Mouse (Mus musculus): ENCODE measurements around the gene Ccdc174. TPM values are rescaled to one million over a fixed set of nuclear protein-coding genes. Genes with fewer than 3 reads are reported as not detected.

Ccdc174 gene
- polyA plus RNA-seq (2015; fragmentation: Nextera tagmentation; extraction: Ambion mirVana) = 44.9 and 50.5 TPM in 2 replicates

- peak within 1 kb of the TSS; percentile 83 for H3K4me2 ChIP-seq
- no peaks in the 10 kb centered on the region for H3K9me3 ChIP-seq
- H3K4me3 ChIP-seq = peak within 1 kb of the TSS; percentile 97
- peaks cover 6% of the 10 kb centered on the region for H3K4me1 ChIP-seq
- under 1% methylated on average over 47 of the region's 47 CpGs for WGBS
- peak; percentile 86; the same call in 1 of the 2 replicates for ATAC-seq (ENCODE audit: insufficient number of reproducible peaks, insufficient read depth, low FRiP score, low TSS enrichment, low read depth)
- peaks cover 7% of the 10 kb centered on the region for H3K27me3 ChIP-seq
- peaks cover 20% of the 10 kb centered on the region for H3K36me3 ChIP-seq
- H3K9ac ChIP-seq = peak within 1 kb of the TSS; percentile 99
- peak within 1 kb of the TSS; percentile 44; the same call in 1 of the 2 replicates for H3K27ac ChIP-seq
Observed at GRCm38 (mm10) chr6:91877885-91878651, at the start of gene Ccdc174. Gene Ccdc174, plus strand, starts transcription at chr6:91878053.

GRCm38 (mm10) chr6:91832863-91833440 lies 44.9 kb upstream of the Ccdc174 start:
- H3K36me3 ChIP-seq = no peaks in the 10 kb centered on the region
- H3K27me3 ChIP-seq = peaks cover 15% of the 10 kb centered on the region
- no peak overlapping the region for H3K4me2 ChIP-seq
- no peak for ATAC-seq (ENCODE audit: insufficient number of reproducible peaks, insufficient read depth, low FRiP score, low TSS enrichment, low read depth)
- H3K4me3 ChIP-seq = no peak overlapping the region
- WGBS = 60% methylated on average over 3 of the region's 3 CpGs
- no peaks in the 10 kb centered on the region for H3K9me3 ChIP-seq
- H3K4me1 ChIP-seq = no peaks in the 10 kb centered on the region
- H3K27ac ChIP-seq = no peak overlapping the region
- no peak overlapping the region for H3K9ac ChIP-seq

GRCm38 (mm10) chr6:91839010-91839871 lies 38.6 kb upstream of the Ccdc174 start:
- H3K9me3 ChIP-seq = no peaks in the 10 kb centered on the region
- H3K9ac ChIP-seq = no peak overlapping the region
- H3K36me3 ChIP-seq = no peaks in the 10 kb centered on the region
- WGBS = 10% methylated on average over 23 of the region's 23 CpGs
- H3K4me2 ChIP-seq = no peak overlapping the region
- no peak for ATAC-seq (ENCODE audit: insufficient number of reproducible peaks, insufficient read depth, low FRiP score, low TSS enrichment, low read depth)
- H3K4me3 ChIP-seq = no peak overlapping the region
- no peak overlapping the region for H3K27ac ChIP-seq
- H3K27me3 ChIP-seq = peaks cover 70% of the 10 kb centered on the region
- peaks cover 11% of the 10 kb centered on the region for H3K4me1 ChIP-seq

GRCm38 (mm10) chr6:91842897-91843627 lies 34.8 kb upstream of the Ccdc174 start:
- no peak overlapping the region for H3K27ac ChIP-seq
- H3K4me1 ChIP-seq = peaks cover 11% of the 10 kb centered on the region
- H3K4me2 ChIP-seq = peak overlapping the region; percentile 98
- 3% methylated on average over 45 of the region's 46 CpGs for WGBS
- H3K9ac ChIP-seq = peak overlapping the region; percentile 62
- no peak for ATAC-seq (ENCODE audit: insufficient number of reproducible peaks, insufficient read depth, low FRiP score, low TSS enrichment, low read depth)
- H3K27me3 ChIP-seq = peaks cover 93% of the 10 kb centered on the region
- no peaks in the 10 kb centered on the region for H3K9me3 ChIP-seq
- H3K36me3 ChIP-seq = no peaks in the 10 kb centered on the region
- peak overlapping the region; percentile 53 for H3K4me3 ChIP-seq

GRCm38 (mm10) chr6:91843628-91844153 lies 34.2 kb upstream of the Ccdc174 start:
- Histone ChIP-seq H3K36me3 (no peaks in the 10 kb centered on the region), H3K9me3 (no peaks in the 10 kb centered on the region), H3K27ac (no peak overlapping the region), H3K4me3 (peak overlapping the region; percentile 53), H3K4me2 (peak overlapping the region; percentile 98), H3K9ac (peak overlapping the region; percentile 62), H3K4me1 (peaks cover 11% of the 10 kb centered on the region), H3K27me3 (peaks cover 87% of the 10 kb centered on the region)
- 4% methylated on average over 69 of the region's 69 CpGs for WGBS
- no peak for ATAC-seq (ENCODE audit: insufficient number of reproducible peaks, insufficient read depth, low FRiP score, low TSS enrichment, low read depth)

GRCm38 (mm10) chr6:91852550-91852949 lies 25.3 kb upstream of the Ccdc174 start:
- Histone ChIP-seq H3K27me3 (peaks cover 25% of the 10 kb centered on the region), H3K4me3 (no peak overlapping the region), H3K4me2 (no peak overlapping the region), H3K36me3 (no peaks in the 10 kb centered on the region), H3K27ac (no peak overlapping the region), H3K9me3 (no peaks in the 10 kb centered on the region), H3K9ac (no peak overlapping the region), H3K4me1 (no peaks in the 10 kb centered on the region)
- 6% methylated on average over 2 of the region's 2 CpGs for WGBS
- no peak for ATAC-seq (ENCODE audit: insufficient number of reproducible peaks, insufficient read depth, low FRiP score, low TSS enrichment, low read depth)

GRCm38 (mm10) chr6:91858339-91858738 lies 19.5 kb upstream of the Ccdc174 start:
- no peak overlapping the region for H3K4me2 ChIP-seq
- H3K4me1 ChIP-seq = no peaks in the 10 kb centered on the region
- 0 out of 2 replicates have a peak, but pooled peaks cover 4% of the 10 kb centered on the region for H3K9me3 ChIP-seq
- H3K27me3 ChIP-seq = peaks cover 16% of the 10 kb centered on the region
- 70% methylated on average over 5 of the region's 5 CpGs for WGBS
- H3K36me3 ChIP-seq = no peaks in the 10 kb centered on the region
- no peak for ATAC-seq (ENCODE audit: insufficient number of reproducible peaks, insufficient read depth, low FRiP score, low TSS enrichment, low read depth)
- H3K27ac ChIP-seq = no peak overlapping the region
- no peak overlapping the region for H3K4me3 ChIP-seq
- no peak overlapping the region for H3K9ac ChIP-seq

GRCm38 (mm10) chr6:91862848-91863247 lies 15.0 kb upstream of the Ccdc174 start:
- no peak overlapping the region for H3K27ac ChIP-seq
- no peaks in the 10 kb centered on the region for H3K27me3 ChIP-seq
- H3K9ac ChIP-seq = no peak overlapping the region
- no peak for ATAC-seq (ENCODE audit: insufficient number of reproducible peaks, insufficient read depth, low FRiP score, low TSS enrichment, low read depth)
- no peaks in the 10 kb centered on the region for H3K4me1 ChIP-seq
- H3K9me3 ChIP-seq = 0 out of 2 replicates have a peak, but pooled peaks cover 4% of the 10 kb centered on the region
- no peak overlapping the region for H3K4me2 ChIP-seq
- no peaks in the 10 kb centered on the region for H3K36me3 ChIP-seq
- no peak overlapping the region for H3K4me3 ChIP-seq

GRCm38 (mm10) chr6:91864595-91864994 lies 13.3 kb upstream of the Ccdc174 start:
- H3K27me3 ChIP-seq = no peaks in the 10 kb centered on the region
- ATAC-seq (ENCODE audit: insufficient number of reproducible peaks, insufficient read depth, low FRiP score, low TSS enrichment, low read depth) = no peak
- no peaks in the 10 kb centered on the region for H3K4me1 ChIP-seq
- no peak overlapping the region for H3K4me3 ChIP-seq
- H3K36me3 ChIP-seq = no peaks in the 10 kb centered on the region
- H3K27ac ChIP-seq = no peak overlapping the region
- WGBS = 68% methylated on average over 5 of the region's 5 CpGs
- no peak overlapping the region for H3K9ac ChIP-seq
- no peak overlapping the region for H3K4me2 ChIP-seq
- 0 out of 2 replicates have a peak, but pooled peaks cover 4% of the 10 kb centered on the region for H3K9me3 ChIP-seq

GRCm38 (mm10) chr6:91865601-91866000 lies 12.3 kb upstream of the Ccdc174 start:
- H3K4me1 ChIP-seq = no peaks in the 10 kb centered on the region
- no peaks in the 10 kb centered on the region for H3K36me3 ChIP-seq
- 81% methylated on average over 11 of the region's 11 CpGs for WGBS

GRCm38 (mm10) chr6:91868091-91868490 lies 9.8 kb upstream of the Ccdc174 start:
- 78% methylated on average over 5 of the region's 5 CpGs for WGBS
- H3K9ac ChIP-seq = no peak overlapping the region
- no peak for ATAC-seq (ENCODE audit: insufficient number of reproducible peaks, insufficient read depth, low FRiP score, low TSS enrichment, low read depth)
- H3K4me3 ChIP-seq = no peak overlapping the region
- H3K4me2 ChIP-seq = no peak overlapping the region
- H3K4me1 ChIP-seq = no peaks in the 10 kb centered on the region
- H3K36me3 ChIP-seq = no peaks in the 10 kb centered on the region
- no peaks in the 10 kb centered on the region for H3K9me3 ChIP-seq
- peaks cover 7% of the 10 kb centered on the region for H3K27me3 ChIP-seq
- H3K27ac ChIP-seq = no peak overlapping the region

More at GRCm38 (mm10) chr6:91865601-91866000, 12.3 kb upstream of the Ccdc174 start:
- no peak for ATAC-seq (ENCODE audit: insufficient number of reproducible peaks, insufficient read depth, low FRiP score, low TSS enrichment, low read depth)
- no peak overlapping the region for H3K9ac ChIP-seq
- H3K27ac ChIP-seq = no peak overlapping the region
- H3K4me3 ChIP-seq = no peak overlapping the region
- no peaks in the 10 kb centered on the region for H3K27me3 ChIP-seq
- H3K4me2 ChIP-seq = no peak overlapping the region
- H3K9me3 ChIP-seq = 0 out of 2 replicates have a peak, but pooled peaks cover 4% of the 10 kb centered on the region

Data from embryonic facial prominence, embryonic 13.5 days (tissue).